Mouse (Mus musculus) kidney, adult 2 months (tissue): ENCODE results near the gene Hlx.

Experiments used
- CTCF ChIP-seq: fragments of 200-500 bp; conservative IDR thresholded peaks from 2 replicates; pipeline ENCODE4 v1.5.1; 2011; ENCODE audit warnings: low read depth, mild to moderate bottlenecking, control low read depth, low read length, moderate library complexity, mixed read lengths; ENCODE audit not compliant: insufficient read depth, insufficient read length
- POLR2A ChIP-seq: fragments of 200-500 bp; IDR thresholded peaks from one replicate; pipeline ENCODE4 v1.6.1; 2011; ENCODE audit warnings: low read depth, low read length, control low read depth

DNA sequence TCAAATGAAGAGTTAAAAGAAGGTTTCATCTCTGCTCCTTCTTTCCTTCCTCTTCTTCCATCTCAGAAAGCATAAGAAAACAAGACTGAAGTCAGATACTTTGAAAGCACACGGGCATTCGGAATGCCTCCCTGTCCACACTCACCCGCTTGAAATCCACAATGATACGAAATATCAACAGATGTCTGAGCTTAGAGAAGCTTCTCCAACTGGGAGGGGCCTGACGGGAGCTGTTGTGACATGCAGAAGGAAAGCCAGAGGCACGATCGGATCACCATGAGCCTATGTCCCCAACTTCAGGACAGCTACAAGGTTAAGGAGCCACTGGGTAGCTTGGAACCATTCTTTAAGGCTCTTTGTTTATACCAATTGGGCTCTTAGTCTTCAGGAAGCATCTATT, 44.4 kb downstream of the Hlx start:
- TF ChIP-seq CTCF (no peak), POLR2A (no peak)
